Mouse (Mus musculus): ENCODE data around the gene Lgals9.

Gene Lgals9

DNA sequence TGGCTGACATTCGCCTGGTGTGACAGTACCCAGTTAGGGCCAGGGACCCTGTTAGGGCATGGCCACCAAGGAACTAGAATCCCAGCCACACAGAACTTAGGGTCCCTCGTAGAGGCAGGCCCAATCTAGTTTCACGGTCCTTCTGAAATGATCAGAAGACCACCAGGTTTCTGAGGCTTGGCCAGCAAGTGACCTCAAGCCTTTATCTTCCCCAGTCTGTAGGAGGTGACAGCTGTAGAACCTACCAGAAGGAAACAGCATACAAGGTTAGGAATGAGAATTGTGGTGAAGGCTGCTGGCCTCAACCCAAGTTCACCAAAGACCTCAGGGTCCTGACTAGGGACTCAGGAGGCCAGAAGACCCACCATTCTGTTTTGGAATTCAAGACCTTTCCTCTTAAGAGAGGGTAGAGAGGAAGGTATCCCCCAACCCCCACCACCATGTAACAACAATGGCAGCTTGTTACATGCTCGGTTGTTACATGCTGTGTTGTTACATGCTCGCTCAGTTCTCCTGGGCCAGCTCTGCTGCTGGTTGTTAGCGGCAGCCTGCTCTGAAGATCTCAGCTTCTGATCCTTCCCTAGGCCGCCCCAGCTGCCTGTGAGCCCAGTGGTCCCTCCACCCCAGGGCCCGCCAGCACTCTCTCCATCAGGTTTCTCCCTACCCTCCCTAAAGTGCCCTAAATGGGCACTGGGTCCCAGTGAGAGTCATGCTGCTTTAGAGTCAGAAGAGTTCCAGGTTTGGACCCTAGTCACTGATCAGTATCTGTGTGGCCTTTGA lies 7.8 kb downstream of the Lgals9 start:
- DNase-seq (ENCODE audit: low spot score), result no peak

DNA sequence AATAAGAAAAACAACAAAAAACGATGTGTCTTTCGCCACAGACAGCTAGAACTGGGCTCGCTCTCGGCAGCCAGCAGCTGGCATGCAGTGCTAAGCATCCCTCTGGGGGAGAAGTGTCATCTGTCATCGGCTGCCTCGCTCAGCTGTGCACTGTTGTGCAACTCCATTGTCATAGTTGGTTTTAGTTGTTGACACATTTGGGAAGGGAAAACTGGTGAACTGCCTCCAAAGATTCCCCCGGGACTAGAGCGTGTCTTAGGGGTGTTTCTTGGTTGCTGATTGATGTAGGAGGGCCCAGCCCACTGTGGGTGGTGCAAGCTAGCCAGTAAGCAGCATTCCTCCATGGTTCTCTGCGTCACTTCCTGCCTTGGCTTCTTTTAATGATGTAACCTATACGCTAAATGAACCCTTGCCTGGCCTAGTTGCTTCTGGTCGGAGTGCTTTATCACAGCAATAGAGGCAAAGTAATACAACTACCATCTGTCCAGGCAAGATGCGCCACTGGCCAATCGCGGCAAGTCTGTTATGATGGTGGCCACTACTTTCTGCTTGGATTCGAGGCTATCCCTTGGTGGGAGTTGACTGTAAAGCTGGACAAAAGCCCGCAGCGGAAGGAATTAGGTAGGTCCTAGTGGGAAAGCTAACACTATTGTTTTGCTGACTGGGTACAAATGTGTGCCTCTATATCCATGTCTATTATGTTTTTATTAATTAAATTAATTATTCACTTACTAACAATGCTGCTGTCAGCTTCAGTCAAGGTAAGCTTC lies 11.2 kb downstream of the Lgals9 start:
- DNase-seq (ENCODE audit: low spot score), result peak; percentile 30

- DNase-seq (ENCODE audit: low spot score), result peak; percentile 47
Observed at GRCm38 (mm10) chr11:78972811-78973351, 11.9 kb downstream of the Lgals9 start.

GRCm38 (mm10) chr11:78972328-78972727 lies 12.4 kb downstream of the Lgals9 start:
- DNase-seq (ENCODE audit: low spot score), result no peak

GRCm38 (mm10) chr11:78971746-78972145 lies 13.0 kb downstream of the Lgals9 start:
- DNase-seq (ENCODE audit: low spot score), result no peak

- no peak for DNase-seq (ENCODE audit: low spot score)
Observed at GRCm38 (mm10) chr11:78971096-78971495, 13.7 kb downstream of the Lgals9 start.

- no peak for DNase-seq (ENCODE audit: low spot score)
Observed at GRCm38 (mm10) chr11:78968121-78968520, 16.6 kb downstream of the Lgals9 start.

- DNase-seq (ENCODE audit: low spot score), result peak; percentile 44
Observed at GRCm38 (mm10) chr11:78967371-78967770, 17.4 kb downstream of the Lgals9 start.

DNA sequence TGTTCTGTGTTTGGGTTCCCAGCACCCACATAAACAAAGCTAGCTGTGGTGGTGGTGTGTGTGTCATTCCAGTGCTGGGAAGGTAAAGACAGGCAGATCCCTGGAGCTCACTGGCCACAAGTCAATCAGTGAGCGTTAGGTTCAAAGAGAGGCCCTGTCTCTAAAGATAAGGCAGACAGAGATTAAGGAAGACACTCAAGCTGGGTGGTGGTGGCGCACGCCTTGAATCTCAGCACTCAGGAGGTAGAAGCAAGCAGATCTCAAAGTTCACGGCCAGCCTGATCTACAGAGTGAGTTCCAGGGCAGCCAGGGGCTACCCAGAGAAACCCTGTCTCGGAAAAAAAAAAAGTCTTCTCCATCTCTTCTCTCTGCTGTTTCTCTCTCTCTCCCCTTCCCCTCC lies 23.5 kb downstream of the Lgals9 start:
- no peak for DNase-seq (ENCODE audit: low spot score)

GRCm38 (mm10) chr11:78959841-78960520 lies 24.8 kb downstream of the Lgals9 start:
- no peak for DNase-seq (ENCODE audit: low spot score)

GRCm38 (mm10) chr11:78959367-78959766 lies 25.4 kb downstream of the Lgals9 start:
- DNase-seq (ENCODE audit: low spot score), result no peak

GRCm38 (mm10) chr11:78956260-78956659 lies 28.5 kb downstream of the Lgals9 start:
- peak; percentile 58 for DNase-seq (ENCODE audit: low spot score)

DNA sequence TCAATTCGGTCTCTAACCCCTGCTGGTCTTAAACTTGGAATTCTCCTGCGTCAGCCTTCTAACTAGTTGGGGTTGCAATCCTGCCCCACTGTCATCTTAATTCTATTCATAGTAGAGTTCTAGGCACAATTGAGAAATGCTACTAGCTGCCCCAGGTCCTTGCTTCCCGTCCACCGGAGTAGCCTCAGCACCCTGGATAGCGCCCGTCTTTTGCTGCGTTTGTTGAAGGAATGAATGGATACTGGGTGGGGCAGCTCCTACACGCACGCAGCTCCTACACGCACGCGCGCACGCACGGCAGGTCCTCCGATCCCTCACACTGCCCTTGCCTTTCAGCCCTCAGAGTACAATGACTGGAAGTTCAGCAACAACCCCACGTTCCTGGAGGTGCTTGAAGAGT lies 32.3 kb downstream of the Lgals9 start:
- no peak for DNase-seq (ENCODE audit: low spot score)

DNA sequence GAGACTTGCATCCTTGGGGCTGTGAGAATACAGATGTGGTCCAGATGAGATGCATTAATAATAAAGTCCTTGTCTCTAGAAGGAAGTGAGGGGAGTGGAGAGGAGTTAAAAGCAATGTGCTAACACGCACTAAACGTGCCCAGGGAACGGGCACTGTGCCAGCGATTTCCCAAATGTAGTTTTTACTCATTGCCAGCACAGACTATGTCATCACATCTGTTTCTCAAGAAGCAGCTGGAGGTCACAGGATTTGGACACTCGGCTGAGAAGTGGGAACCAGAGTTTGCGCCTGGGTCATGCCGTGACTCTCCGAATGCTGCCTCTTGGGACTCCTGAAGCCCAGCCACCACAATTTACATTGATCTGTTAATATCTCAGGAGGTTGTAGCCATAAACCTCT lies 34.4 kb downstream of the Lgals9 start:
- no peak for DNase-seq (ENCODE audit: low spot score)

GRCm38 (mm10) chr11:78943083-78943482 lies 41.7 kb downstream of the Lgals9 start:
- DNase-seq (ENCODE audit: low spot score), result no peak

- no peak for DNase-seq (ENCODE audit: low spot score)
Observed at GRCm38 (mm10) chr11:78935178-78935577, 49.6 kb downstream of the Lgals9 start.

DNA sequence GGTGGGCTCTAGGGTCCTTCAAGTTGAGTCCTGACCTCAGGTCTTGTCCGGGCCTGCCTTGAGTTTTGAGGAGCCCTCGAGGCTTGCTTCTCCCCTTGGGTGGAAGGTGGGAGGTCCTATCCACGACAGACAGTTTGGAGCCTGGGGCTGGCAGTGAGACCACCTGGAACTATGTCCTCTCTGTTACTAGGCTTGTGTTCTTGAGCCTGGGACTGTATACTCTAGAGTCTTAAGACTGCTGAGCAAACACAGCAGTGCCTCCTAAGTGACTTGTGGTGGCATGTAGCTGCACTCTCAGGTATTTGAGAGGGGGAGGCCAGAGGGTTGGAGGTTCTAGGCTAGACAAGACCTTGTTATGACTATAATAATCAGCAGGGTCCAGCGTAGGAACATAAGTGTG lies 50.0 kb downstream of the Lgals9 start:
- DNase-seq (ENCODE audit: low spot score), result no peak

DNA sequence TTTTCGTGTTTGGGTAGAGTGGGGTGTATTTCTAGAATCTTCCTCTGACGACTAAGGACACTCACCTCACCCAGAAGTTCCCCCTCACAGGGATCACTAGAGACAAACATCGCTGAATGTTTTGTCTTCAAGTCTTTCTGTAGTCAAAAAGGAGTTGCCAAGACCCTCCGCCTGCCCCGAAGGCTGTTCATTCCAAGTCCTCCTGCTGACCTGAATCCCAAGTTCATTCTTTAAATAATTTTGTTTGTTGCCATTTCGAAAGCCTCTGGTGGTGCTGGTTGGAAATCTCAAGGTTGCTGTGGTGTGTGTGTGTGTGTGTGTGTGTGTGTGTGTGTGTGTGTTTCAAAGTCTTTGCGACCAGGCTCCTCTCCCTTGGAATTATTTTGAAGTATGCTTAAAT lies 50.4 kb downstream of the Lgals9 start:
- DNase-seq (ENCODE audit: low spot score), result no peak

- no peak for DNase-seq (ENCODE audit: low spot score)
Observed at GRCm38 (mm10) chr11:78929345-78929744, 55.4 kb downstream of the Lgals9 start.

GRCm38 (mm10) chr11:78924916-78925315 lies 59.8 kb downstream of the Lgals9 start:
- DNase-seq (ENCODE audit: low spot score), result no peak

DNA sequence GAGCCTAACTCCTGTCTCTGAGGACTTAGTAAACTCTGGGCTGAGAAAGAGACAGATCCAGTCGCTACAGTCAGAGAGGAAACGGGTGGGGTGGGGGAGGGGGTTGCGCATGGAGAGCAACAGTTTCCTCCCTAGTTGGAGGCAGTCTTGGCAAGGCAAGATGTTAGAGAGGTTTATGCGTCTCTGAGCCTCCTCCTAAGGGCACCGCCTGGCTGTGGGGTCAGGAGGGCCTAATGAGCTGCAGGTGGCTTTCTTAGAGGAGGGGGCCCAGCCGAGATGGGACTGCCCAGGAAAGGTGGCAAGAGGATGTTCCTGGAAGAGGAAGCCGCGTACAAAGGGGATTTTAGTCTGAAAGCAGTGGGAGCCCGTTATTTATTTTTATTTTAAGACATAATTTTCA lies 60.6 kb downstream of the Lgals9 start:
- no peak for DNase-seq (ENCODE audit: low spot score)

DNA sequence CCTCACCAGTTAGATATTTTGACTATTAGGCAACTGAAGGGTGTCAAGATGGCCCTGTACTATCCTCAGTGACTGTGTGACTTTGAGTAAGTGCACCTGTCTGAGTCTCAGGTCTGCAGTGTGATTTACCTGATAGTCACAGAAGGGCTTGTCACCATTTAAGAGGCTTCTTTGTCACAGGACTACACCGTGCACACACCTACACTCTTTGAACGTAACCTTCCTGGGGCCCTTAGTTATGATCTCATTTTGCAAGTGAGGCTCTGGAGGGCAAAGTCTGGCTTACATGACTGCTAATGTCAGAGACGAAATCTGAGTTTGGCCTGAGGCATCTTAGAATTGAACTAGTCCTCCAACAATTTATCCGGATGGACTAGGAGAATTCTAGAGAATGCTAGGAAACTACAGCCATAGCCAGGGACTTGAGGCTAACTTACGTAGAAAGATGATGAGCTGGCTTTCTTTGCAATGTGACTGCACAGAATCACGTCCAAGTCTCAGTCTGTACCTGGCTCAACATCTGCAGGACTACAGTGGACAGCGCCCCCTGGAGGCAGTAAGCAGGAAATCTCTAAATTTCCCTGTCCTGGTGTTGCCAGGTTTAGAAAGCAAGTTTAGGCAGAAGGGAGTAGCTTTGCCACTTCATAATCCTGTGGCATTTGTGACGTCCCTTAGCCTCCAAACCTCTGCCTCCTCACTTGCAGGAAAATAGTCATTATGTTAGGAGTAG lies 61.9 kb downstream of the Lgals9 start:
- peak; percentile 60 for DNase-seq (ENCODE audit: low spot score)
